In the genomic region with DNA sequence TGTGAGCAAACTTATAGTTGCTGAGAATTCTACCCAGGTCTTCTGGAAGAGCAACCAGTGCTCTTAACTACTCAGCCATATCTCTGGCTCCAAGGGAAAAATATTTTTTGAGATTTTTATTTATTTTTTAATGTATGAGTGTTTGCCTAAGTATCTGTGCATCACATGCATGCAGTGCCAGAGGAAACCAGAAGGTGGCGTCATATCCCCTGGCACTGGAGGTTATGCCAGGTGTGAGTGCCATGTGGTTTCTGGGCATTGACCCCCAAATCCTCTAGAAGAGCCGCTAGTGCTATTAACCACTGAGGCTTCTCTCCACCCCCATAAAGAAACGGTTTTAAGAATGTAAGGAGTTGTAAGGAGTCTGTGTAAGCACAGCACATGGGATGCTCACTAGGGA, we compare ENCODE assay signal across 14 mouse cellular contexts. TPM values are rescaled to one million over a fixed set of nuclear protein-coding genes. Genes with fewer than 3 reads are reported as not detected.
A peak's percentile ranks its signal among the peaks of the same experiment; 100 is the strongest.
DNase-seq lines count a peak whose midpoint lies in the region; ATAC-seq and TF ChIP-seq lines count a peak whose summit lies in the region.
"Had no signal": no experiment of that assay in that cellular context is flagged by ENCODE, and none has a peak within 500 bp of the region (broad histone marks: within the 10 kb centered on the region; RNA-seq: fewer than 3 reads in every experiment).

No protein-coding gene starts in this region.

- H3K27ac ChIP-seq in lung, postnatal 0 days (ENCODE audit: low read length) = no peak overlapping the region
- no peak overlapping the region for H3K27ac ChIP-seq in MEL (ENCODE audit: control insufficient read depth, low read depth, low read length)
- H3K27ac ChIP-seq in liver, adult 2 months (replicated peaks; ENCODE audit: insufficient read depth, low read depth, low read length) = no peak overlapping the region
- H3K27ac ChIP-seq: forebrain, embryonic 13.5 days; kidney, embryonic 15.5 days; midbrain, embryonic 15.5 days had no signal

- no peak for TF ChIP-seq POLR2A in MEL (IDR thresholded peaks at IDR 0.05; ENCODE audit: control insufficient read depth in 1 of 2, insufficient read depth in 1 of 2, low read depth in 1 of 2, low read length in 2 of 2, poor library complexity in 1 of 2)
- TF ChIP-seq POLR2A in liver, adult 2 months (IDR thresholded peaks at IDR 0.05; ENCODE audit: extremely low read depth, insufficient read depth, low read length) = no peak

- peak; percentile 49 for TF ChIP-seq RAD21 in MEL (IDR thresholded peaks at IDR 0.05; ENCODE audit: low read depth, low read length)

- H3K4me3 ChIP-seq in lung, postnatal 0 days (ENCODE audit: low read depth, low read length) = no peak overlapping the region
- no peak overlapping the region for H3K4me3 ChIP-seq in MEL (ENCODE audit: control insufficient read depth in 1 of 2, insufficient read depth in 1 of 2, low read depth in 2 of 2, low read length in 2 of 2)
- H3K4me3 ChIP-seq in liver, adult 2 months (ENCODE audit: insufficient read depth, low read depth, low read length) = no peak overlapping the region
- H3K4me3 ChIP-seq: forebrain, embryonic 13.5 days; heart, embryonic 12.5 days; kidney, embryonic 15.5 days; midbrain, embryonic 15.5 days had no signal

- no peaks in the 10 kb centered on the region for H3K9me3 ChIP-seq in lung, postnatal 0 days (ENCODE audit: low read length)
- H3K9me3 ChIP-seq in MEL (replicated peaks; ENCODE audit: insufficient read depth, low read length) = no peaks in the 10 kb centered on the region
- H3K9me3 ChIP-seq: forebrain, embryonic 13.5 days; heart, embryonic 12.5 days; kidney, embryonic 15.5 days; midbrain, embryonic 15.5 days had no signal

- H3K79me2 ChIP-seq in MEL (ENCODE audit: control insufficient read depth, insufficient read depth, low read length, poor library complexity) = no peaks in the 10 kb centered on the region
- H3K79me2 ChIP-seq in liver, adult 2 months (ENCODE audit: control insufficient read depth, insufficient read depth, low read length) = no peaks in the 10 kb centered on the region

- no peak for DNase-seq in lung, postnatal 0 days (ENCODE audit: low spot score)
- no peak for DNase-seq in lung, postnatal 25 days (ENCODE audit: low spot score)
- peak; percentile 35 for DNase-seq in MEL (ENCODE audit: low read depth, low spot score)
- DNase-seq in liver, adult 2 months (ENCODE audit: extremely low read depth, low read depth, low spot score) = no peak
- DNase-seq in thymus, postnatal 10 days (ENCODE audit: low spot score in 2 of 2) = peak; percentile 70 to 81
- DNase-seq in right cerebral cortex, adult 18-20 months = no peak
- DNase-seq in layer of hippocampus, postnatal 10 days (ENCODE audit: low spot score in 2 of 2) = no peak
- no peak for DNase-seq in layer of hippocampus, adult 11-12 months (ENCODE audit: low spot score)

- TF ChIP-seq CTCF in lung, postnatal 0 days (IDR thresholded peaks at IDR 0.05) = peak; percentile 69
- peak; percentile 50 to 57 (median 54); a peak in 5 of 6 replicates for TF ChIP-seq CTCF in MEL (IDR thresholded peaks at IDR 0.05 in 2 of 3, conservative IDR thresholded peaks at IDR 0.05 in 1 of 3; ENCODE audit: control insufficient read depth in 1 of 3, insufficient read depth in 1 of 3, low read depth in 2 of 3, low read length in 3 of 3, poor library complexity in 1 of 3, severe bottlenecking in 1 of 3)
- TF ChIP-seq CTCF in liver, adult 2 months (IDR thresholded peaks at IDR 0.05; ENCODE audit: low read depth, low read length) = peak; percentile 40

- H3K9ac ChIP-seq in lung, postnatal 0 days (replicated peaks; ENCODE audit: low read depth) = no peak overlapping the region
- no peak overlapping the region for H3K9ac ChIP-seq in MEL (ENCODE audit: control insufficient read depth, low read depth, low read length, poor library complexity, severe bottlenecking)
- H3K9ac ChIP-seq in liver, adult 2 months (ENCODE audit: low read depth, low read length) = no peak overlapping the region
- H3K9ac ChIP-seq: forebrain, embryonic 13.5 days; heart, embryonic 12.5 days; kidney, embryonic 15.5 days; midbrain, embryonic 15.5 days had no signal

- H3K4me2 ChIP-seq in lung, postnatal 0 days (replicated peaks; ENCODE audit: low read depth, low read length) = no peak overlapping the region
- H3K4me2 ChIP-seq: forebrain, embryonic 13.5 days; heart, embryonic 12.5 days; kidney, embryonic 15.5 days; midbrain, embryonic 15.5 days had no signal

- no peaks in the 10 kb centered on the region for H3K27me3 ChIP-seq in lung, postnatal 0 days (replicated peaks; ENCODE audit: insufficient read depth, low read length)
- no peaks in the 10 kb centered on the region for H3K27me3 ChIP-seq in MEL (ENCODE audit: control insufficient read depth in 1 of 2, insufficient read depth in 2 of 2, low read length in 2 of 2)
- H3K27me3 ChIP-seq in liver, adult 2 months (ENCODE audit: control insufficient read depth, insufficient read depth, low read length) = no peaks in the 10 kb centered on the region; the same call in 1 of the 2 replicates
- H3K27me3 ChIP-seq: forebrain, embryonic 13.5 days; heart, embryonic 12.5 days; kidney, embryonic 15.5 days; midbrain, embryonic 15.5 days had no signal

- ATAC-seq in lung, postnatal 0 days = no peak
- ATAC-seq: forebrain, embryonic 13.5 days; midbrain, embryonic 15.5 days had no signal

- H3K4me1 ChIP-seq in lung, postnatal 0 days (ENCODE audit: insufficient read depth, low read depth, low read length) = 0 out of 2 replicates have a peak, but pooled peaks cover 3% of the 10 kb centered on the region
- peaks cover 3 to 4% of the 10 kb centered on the region in 2 experiments; a peak in 3 of 4 replicates for H3K4me1 ChIP-seq in MEL (ENCODE audit: control insufficient read depth in 1 of 2, insufficient read depth in 2 of 2, low read length in 2 of 2)
- no peaks in the 10 kb centered on the region for H3K4me1 ChIP-seq in liver, adult 2 months (ENCODE audit: control insufficient read depth, insufficient read depth, low read length)

- no peak for TF ChIP-seq EP300 in lung, postnatal 0 days (IDR thresholded peaks at IDR 0.05)
- no peak for TF ChIP-seq EP300 in MEL (IDR thresholded peaks at IDR 0.05; ENCODE audit: low read depth in 1 of 2, low read length in 2 of 2)

- H3K36me3 ChIP-seq in lung, postnatal 0 days (ENCODE audit: insufficient read depth, low read length) = peaks cover 10% of the 10 kb centered on the region; the same call in 1 of the 2 replicates
- H3K36me3 ChIP-seq in MEL (ENCODE audit: control insufficient read depth in 1 of 2, insufficient read depth in 2 of 2, low read length in 2 of 2) = peaks cover 0 to 3% of the 10 kb centered on the region in 2 experiments; a peak in 1 of 4 replicates
- H3K36me3 ChIP-seq in liver, adult 2 months (ENCODE audit: control insufficient read depth, insufficient read depth, low read length) = no peaks in the 10 kb centered on the region
- H3K36me3 ChIP-seq: heart, embryonic 12.5 days; kidney, embryonic 15.5 days; midbrain, embryonic 15.5 days had no signal

- WGBS in lung, postnatal 0 days = 68% methylated on average over 3 of the region's 3 CpGs
- WGBS in liver, adult 2 months = 75% methylated on average over 3 of the region's 3 CpGs

TF ChIP-seq in MEL, 35 proteins besides CTCF, POLR2A, EP300 and RAD21:
- TF ChIP-seq ZNF384 (IDR thresholded peaks at IDR 0.05; ENCODE audit: low read depth, low read length) (no peak), ZC3H11A (IDR thresholded peaks at IDR 0.05; ENCODE audit: low read depth, low read length) (peak; percentile 34; the same call in 1 of the 2 replicates), MAX (IDR thresholded peaks at IDR 0.05; ENCODE audit: low read length) (no peak), GABPA (IDR thresholded peaks at IDR 0.05; ENCODE audit: low read depth, low read length) (no peak), CHD2 (IDR thresholded peaks at IDR 0.05; ENCODE audit: low read length) (no peak), SMC3 (IDR thresholded peaks at IDR 0.05; ENCODE audit: low read depth, low read length) (peak; percentile 64), E2F4 (IDR thresholded peaks at IDR 0.05; ENCODE audit: borderline replicate concordance, low read depth, low read length) (no peak), TBP (IDR thresholded peaks at IDR 0.05; ENCODE audit: low read depth, low read length) (no peak), MYC (IDR thresholded peaks at IDR 0.05; ENCODE audit: low read depth, low read length) (no peak), GATA1 (IDR thresholded peaks at IDR 0.05; ENCODE audit: low read depth, low read length) (no peak)
TF ChIP-seq in MEL: peak in this region for 2.

RNA-seq across cellular contexts. Expression of gene Rgcc, which starts 13.2 kb away (rescaled TPM):
- 357 and 645 TPM in 2 replicates for polyA plus RNA-seq in lung, postnatal 0 days (2015; fragmentation: Nextera tagmentation; extraction: Ambion mirVana)
- 0.85 and 1.2 TPM in 2 replicates for total RNA-seq in MEL (2012; rRNA removed)
- polyA plus RNA-seq in MEL (2012; ENCODE audit: insufficient read depth in 1 of 2, insufficient read length in 2 of 2, low read depth in 1 of 2, low replicate concordance in 2 of 2, missing spikeins in 1 of 2) = 1 to 10 TPM in 1 of 2 experiments, not detected in 1; 1.8 TPM
- 0.18 and 0.94 TPM in 2 replicates for total RNA-seq in liver, adult 2 months (2014; rRNA removed)
- 0.54 and 0.61 TPM in 2 replicates for polyA plus RNA-seq in liver, adult 2 months (2012; rRNA removed)
- 10 to 100 TPM; 37.3 to 45.2 TPM for total RNA-seq in layer of hippocampus, postnatal 10 days (2021)

RNA-seq across cellular contexts. Expression of gene Zfp957, which starts 41.1 kb away (rescaled TPM):
- polyA plus RNA-seq in lung, postnatal 0 days (2015; fragmentation: Nextera tagmentation; extraction: Ambion mirVana) = not detected in 2 replicates
- not detected in 2 replicates for total RNA-seq in MEL (2012; rRNA removed)
- polyA plus RNA-seq in MEL (2012; ENCODE audit: insufficient read depth in 1 of 2, insufficient read length in 2 of 2, low read depth in 1 of 2, low replicate concordance in 2 of 2, missing spikeins in 1 of 2) = not detected
- not detected in 2 replicates for total RNA-seq in liver, adult 2 months (2014; rRNA removed)
- polyA plus RNA-seq in liver, adult 2 months (2012; rRNA removed) = not detected in 2 replicates
- total RNA-seq in layer of hippocampus, postnatal 10 days (2021) = not detected
- total RNA-seq: common myeloid progenitor, adult 5-6 weeks had no signal
- polyA plus RNA-seq: forebrain, embryonic 13.5 days; heart, embryonic 12.5 days; limb, embryonic 11.5 days had no signal

Comparison
In these comparisons a context has a peak if more than half of its experiments do, and no peak if none do; other contexts are left out.
1. DNase-seq: peak in MEL (single experiment) and thymus, postnatal 10 days (2 of 2); none in lung, postnatal 0 days (single experiment), lung, postnatal 25 days (single experiment), liver, adult 2 months (single experiment), right cerebral cortex, adult 18-20 months (single experiment), layer of hippocampus, postnatal 10 days (0 of 2) and layer of hippocampus, adult 11-12 months (single experiment).
2. RNA of gene Rgcc, which starts 13.2 kb away (total RNA-seq): 37.3 to 45.2 TPM in layer of hippocampus, postnatal 10 days; 0.85 to 1.2 TPM in MEL and 0.18 to 0.94 TPM in liver, adult 2 months; every median in the first group is over 10 times any median in the second.
3. Peak in every context shown above with its lines, with median percentiles within 50 percentile points of each other: CTCF ChIP-seq.